Mouse (Mus musculus) heart, embryonic 12.5 days (tissue): ENCODE data around the gene Sp7. TPM values are rescaled to one million over a fixed set of nuclear protein-coding genes. Genes with fewer than 3 reads are reported as not detected.

Experiments used
- ATAC-seq: fragments of 200-750 bp; cut with Nextera tagmentation; 2 replicates; pipeline ENCODE4 v1.8.0; 2017; ENCODE audit warnings: moderate TSS enrichment, moderate library complexity; ENCODE audit not compliant: insufficient number of reproducible peaks, low FRiP score
- H3K27ac ChIP-seq: fragments of 300-500 bp; sonication (generic); 2 replicates; pipeline ENCODE4 v1.5.1; 2016; ENCODE audit warnings: mild to moderate bottlenecking, moderate library complexity; ENCODE audit not compliant: poor library complexity, severe bottlenecking
- H3K27me3 ChIP-seq: fragments of 300-500 bp; sonication (generic); replicated peaks from 2 replicates; pipeline ENCODE4 v1.6.1; 2016; ENCODE audit warnings: mild to moderate bottlenecking, moderate library complexity
- H3K36me3 ChIP-seq: fragments of 300-500 bp; sonication (generic); 2 replicates; pipeline ENCODE4 v1.6.1; 2016; ENCODE audit warnings: mild to moderate bottlenecking, moderate library complexity
- H3K4me1 ChIP-seq: fragments of 300-500 bp; sonication (generic); replicated peaks from 2 replicates; pipeline ENCODE4 v1.6.1; 2016; ENCODE audit warnings: mild to moderate bottlenecking
- H3K4me2 ChIP-seq: fragments of 300-500 bp; sonication (generic); 2 replicates; pipeline ENCODE4 v1.6.1; 2016; ENCODE audit warnings: mild to moderate bottlenecking, moderate library complexity
- H3K4me3 ChIP-seq: fragments of 300-500 bp; sonication (generic); 2 replicates; pipeline ENCODE4 v1.5.1; 2016; ENCODE audit warnings: mild to moderate bottlenecking
- H3K9ac ChIP-seq: fragments of 300-500 bp; sonication (generic); 2 replicates; pipeline ENCODE4 v1.6.1; 2016; ENCODE audit warnings: mild to moderate bottlenecking, moderate library complexity
- H3K9me3 ChIP-seq: fragments of 300-500 bp; sonication (generic); replicated peaks from 2 replicates; pipeline ENCODE4 v1.6.1; 2016; ENCODE audit warnings: mild to moderate bottlenecking, moderate library complexity
- WGBS: fragments of 180-500 bp; shearing (Covaris S2); methylation state at CpG from one replicate; pipeline ENCODE4 v1.1.7; 2016; 5-methylcytosine and 5-hydroxymethylcytosine counted together
- polyA plus RNA-seq: library from polyadenylated mRNA; unstranded; fragments of >200 nt; fragmentation: Nextera tagmentation; extraction: Ambion mirVana; gene quantifications from 2 replicates; pipeline ENCODE4 v1.2.1, GENCODE M21; 2016

Gene Sp7
- polyA plus RNA-seq, 1 experiment from 2014 or later: 0.34 TPM

DNA sequence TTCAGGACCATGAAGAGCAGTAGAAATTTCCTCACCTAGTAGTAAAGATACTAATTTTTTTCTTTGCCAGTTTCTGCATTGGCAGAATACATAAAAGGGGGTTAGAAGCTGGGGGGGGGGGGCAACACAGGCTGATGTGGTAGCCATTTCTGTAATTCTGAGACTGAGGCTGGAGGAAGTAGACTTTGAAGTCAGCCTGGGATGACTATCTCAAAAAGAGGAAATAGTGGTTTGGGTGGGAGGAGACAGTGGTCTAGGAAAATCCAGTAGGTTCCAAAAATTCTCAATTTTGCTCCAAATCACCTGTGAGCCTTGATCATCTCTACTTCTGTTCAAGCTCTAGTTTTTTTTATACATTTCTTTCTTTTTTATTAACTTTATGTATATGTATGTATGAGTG, 55.5 kb downstream of the Sp7 start:
- no peak overlapping the region for H3K27ac ChIP-seq
- no peaks in the 10 kb centered on the region for H3K9me3 ChIP-seq
- no peak overlapping the region for H3K9ac ChIP-seq
- H3K4me1 ChIP-seq: peaks cover 6% of the 10 kb centered on the region; the same call in 1 of the 2 replicates
- H3K4me2 ChIP-seq: no peak overlapping the region
- peaks cover 88% of the 10 kb centered on the region for H3K36me3 ChIP-seq
- no peak for ATAC-seq
- no peak overlapping the region for H3K4me3 ChIP-seq
- no peaks in the 10 kb centered on the region for H3K27me3 ChIP-seq

DNA sequence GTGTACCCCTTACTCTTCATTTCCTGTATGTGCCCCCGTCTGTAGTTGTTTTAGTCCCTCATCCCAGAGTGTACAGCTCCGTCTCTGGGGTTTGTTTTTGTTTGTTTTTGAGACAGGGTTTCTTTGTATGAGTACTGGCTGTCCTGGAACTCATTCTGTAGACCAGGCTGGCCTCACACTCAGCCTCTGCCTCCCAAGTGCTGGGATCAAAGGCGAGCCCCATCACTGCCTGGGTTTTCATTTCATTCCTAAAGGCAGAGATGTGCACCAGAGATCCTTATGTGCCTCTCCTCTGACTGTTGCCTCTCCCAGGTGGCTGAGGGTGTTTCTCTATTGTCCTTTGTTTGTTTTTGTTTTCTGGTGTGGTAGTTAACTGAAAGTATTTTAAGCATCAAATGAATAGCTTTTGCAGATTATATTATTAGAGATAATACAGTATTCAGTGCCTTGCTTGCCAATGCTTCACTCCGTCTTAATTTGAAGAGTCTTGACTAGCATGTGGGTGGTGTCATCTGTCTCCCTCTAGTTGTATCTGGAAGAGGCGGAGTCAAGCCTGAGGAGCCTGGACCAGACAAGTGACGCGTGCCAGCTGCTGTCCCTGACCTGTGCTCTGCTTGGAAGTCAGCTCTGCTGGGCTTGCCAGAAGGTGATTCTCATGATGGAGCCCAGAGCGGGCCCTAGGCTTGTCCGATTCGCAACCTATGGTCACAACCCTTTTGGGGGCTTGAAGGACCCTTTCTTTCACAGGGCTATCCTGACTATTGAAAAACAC, 56.7 kb downstream of the Sp7 start:
- 64% methylated on average over 10 of the region's 10 CpGs for WGBS
- no peak overlapping the region for H3K27ac ChIP-seq
- ATAC-seq: 0 out of 2 replicates have a peak, but pooled peaks have one; percentile 33
- no peaks in the 10 kb centered on the region for H3K27me3 ChIP-seq
- no peaks in the 10 kb centered on the region for H3K9me3 ChIP-seq
- peaks cover 6% of the 10 kb centered on the region; the same call in 1 of the 2 replicates for H3K4me1 ChIP-seq
- H3K4me2 ChIP-seq: no peak overlapping the region
- H3K4me3 ChIP-seq: no peak overlapping the region
- H3K36me3 ChIP-seq: peaks cover 88% of the 10 kb centered on the region
- H3K9ac ChIP-seq: no peak overlapping the region

DNA sequence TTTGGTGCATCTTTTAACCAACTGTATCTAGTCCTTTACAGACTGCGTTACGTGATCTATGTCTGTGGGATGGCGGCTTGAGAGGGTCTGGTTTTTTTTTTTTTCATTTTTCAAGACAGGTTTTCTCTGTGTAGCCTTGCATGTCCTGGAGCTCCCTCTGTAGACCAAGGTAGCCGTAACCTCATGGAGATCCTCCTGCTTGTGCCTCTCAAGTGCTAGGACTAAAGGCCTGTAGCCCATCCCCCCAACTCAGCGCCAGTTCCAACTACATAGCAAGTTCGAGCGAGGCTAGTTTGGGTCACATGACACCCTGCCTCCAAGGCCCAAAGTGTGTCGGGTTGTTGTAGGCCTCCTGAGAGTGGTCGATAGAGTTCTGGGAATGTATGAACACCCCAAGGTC, 58.3 kb downstream of the Sp7 start:
- Histone ChIP-seq H3K27me3 (no peaks in the 10 kb centered on the region), H3K4me2 (no peak overlapping the region), H3K27ac (no peak overlapping the region), H3K4me3 (no peak overlapping the region), H3K9ac (no peak overlapping the region), H3K9me3 (no peaks in the 10 kb centered on the region), H3K36me3 (peaks cover 87% of the 10 kb centered on the region), H3K4me1 (peaks cover 6% of the 10 kb centered on the region; the same call in 1 of the 2 replicates)
- ATAC-seq: no peak
- WGBS: 84% methylated on average over 9 of the region's 9 CpGs

Other genes with a start within 250 kb of the Sp7 start
- gene Spryd3, start 230.9 kb downstream of the Sp7 start, polyA plus RNA-seq: 19.8 and 20.9 TPM in 2 replicates
- 1.7 and 2.5 TPM in 2 replicates for gene Igfbp6, start 222.8 kb downstream of the Sp7 start, polyA plus RNA-seq
- gene Soat2, start 216.7 kb downstream of the Sp7 start, polyA plus RNA-seq: 0.87 and 1.2 TPM in 2 replicates
- 47.3 and 48.6 TPM in 2 replicates for gene Zfp740, start 163.9 kb downstream of the Sp7 start, polyA plus RNA-seq
- 39.1 and 39.4 TPM in 2 replicates for gene Csad, start 162.5 kb downstream of the Sp7 start, polyA plus RNA-seq
- 0.38 and 0.72 TPM in 2 replicates for gene Itgb7, start 135.2 kb downstream of the Sp7 start, polyA plus RNA-seq
- gene Rarg, start 109.7 kb downstream of the Sp7 start, polyA plus RNA-seq: 12.0 TPM in 2 replicates
- gene Gm9918, start 96.6 kb downstream of the Sp7 start, polyA plus RNA-seq: 0.19 TPM in 1 of 2 replicates, not detected in the other
- gene Mfsd5, start 87.7 kb downstream of the Sp7 start, polyA plus RNA-seq: 46.2 and 48.2 TPM in 2 replicates
- 24.0 and 26.1 TPM in 2 replicates for gene Espl1, start 70.9 kb downstream of the Sp7 start, polyA plus RNA-seq
- gene Pfdn5, start 41.1 kb downstream of the Sp7 start, polyA plus RNA-seq: 267 and 273 TPM in 2 replicates
- gene Myg1, start 35.5 kb downstream of the Sp7 start, polyA plus RNA-seq: 58.8 and 60.7 TPM in 2 replicates
- gene Aaas, start 16.4 kb downstream of the Sp7 start, polyA plus RNA-seq: 53.8 and 55.8 TPM in 2 replicates
- gene Sp1, start 39.0 kb upstream of the Sp7 start, polyA plus RNA-seq: 6.9 and 7.3 TPM in 2 replicates
- 0.38 and 0.71 TPM in 2 replicates for gene Amhr2, start 78.2 kb upstream of the Sp7 start, polyA plus RNA-seq
- gene Prr13, start 91.8 kb upstream of the Sp7 start, polyA plus RNA-seq: 116 and 119 TPM in 2 replicates
- 134 and 142 TPM in 2 replicates for gene Pcbp2, start 103.4 kb upstream of the Sp7 start, polyA plus RNA-seq
- not detected in 2 replicates for gene Gm10337, start 136.5 kb upstream of the Sp7 start, polyA plus RNA-seq
- 14.7 and 17.3 TPM in 2 replicates for gene Map3k12, start 149.9 kb upstream of the Sp7 start, polyA plus RNA-seq
- 100 and 104 TPM in 2 replicates for gene Tarbp2, start 151.0 kb upstream of the Sp7 start, polyA plus RNA-seq
- gene Npff, start 157.8 kb upstream of the Sp7 start, polyA plus RNA-seq: 2.2 and 2.8 TPM in 2 replicates